Mouse (Mus musculus): ENCODE data around the gene Clrn1.

- TF ChIP-seq CTCF (IDR thresholded peaks at IDR 0.05; ENCODE audit: low read depth, low read length) (no peak), POLR2A (IDR thresholded peaks at IDR 0.05; ENCODE audit: extremely low read depth, insufficient read depth, low read length) (no peak)
These were observed 19.5 kb upstream of the Clrn1 start for GRCm38 (mm10) chr3:58904656-58905055.
